8 mouse cellular contexts compared by ENCODE assay signal in genomic region chr11:87435107-87435506, GRCm38 (mm10). TPM values are rescaled to one million over a fixed set of nuclear protein-coding genes. Genes with fewer than 3 reads are reported as not detected.
"Had no signal": no experiment of that assay in that cellular context is flagged by ENCODE, and none has a peak within 500 bp of the region (broad histone marks: within the 10 kb centered on the region; RNA-seq: fewer than 3 reads in every experiment).

No protein-coding gene starts in this region.

RNA-seq across cellular contexts. Expression of gene Tex14, which starts 30.2 kb away (rescaled TPM):
- total RNA-seq: gastrocnemius, adult 2 months; gastrocnemius, adult 8-10 months; gastrocnemius, postnatal 36 days; granulocyte monocyte progenitor cell, adult 5-6 weeks had no signal
- polyA plus RNA-seq: embryonic facial prominence, embryonic 10.5 days; erythroblast, embryonic 14.5 days; forebrain, embryonic 10.5 days; forebrain, embryonic 15.5 days had no signal
